Mouse (Mus musculus): ENCODE data around the gene Ankrd31. TPM values are rescaled to one million over a fixed set of nuclear protein-coding genes. Genes with fewer than 3 reads are reported as not detected.
"Not testable (repeated sequence)": the region's sequence is repeated elsewhere in the genome, so short reads cannot be mapped to it uniquely, and the experiment has no call there.

The Ankrd31 gene
- polyA plus RNA-seq, 1 experiment from 2014 or later = not detected

GRCm38 (mm10) chr13:96730116-96730515 is 18.0 kb upstream of the Ankrd31 start:
- no peaks in the 10 kb centered on the region for H3K27me3 ChIP-seq (ENCODE audit: control insufficient read depth, insufficient read depth, low read length)
- no peaks in the 10 kb centered on the region for H3K36me3 ChIP-seq (ENCODE audit: control insufficient read depth, insufficient read depth, low read length)
- WGBS = 90% methylated on average over 1 of the region's 1 CpGs
- no peaks in the 10 kb centered on the region for H3K4me1 ChIP-seq (ENCODE audit: control insufficient read depth, insufficient read depth, low read length)
- H3K27ac ChIP-seq (ENCODE audit: low read depth, low read length) = no peak overlapping the region
- H3K9ac ChIP-seq (replicated peaks; ENCODE audit: low read depth, low read length) = no peak overlapping the region
- no peak overlapping the region for H3K4me2 ChIP-seq (ENCODE audit: low read depth, low read length)
- H3K9me3 ChIP-seq (ENCODE audit: control insufficient read depth, low read length) = no peaks in the 10 kb centered on the region
- H3K4me3 ChIP-seq (ENCODE audit: low read depth, low read length) = no peak overlapping the region
- ATAC-seq (ENCODE audit: low read depth) = no peak

- H3K4me2 ChIP-seq (ENCODE audit: low read depth, low read length) = no peak overlapping the region
- ATAC-seq (ENCODE audit: low read depth) = no peak
- H3K9ac ChIP-seq (replicated peaks; ENCODE audit: low read depth, low read length) = no peak overlapping the region
- whole genome bisulfite sequencing = 30% methylated on average over 1 of the region's 1 CpGs
- no peaks in the 10 kb centered on the region for H3K36me3 ChIP-seq (ENCODE audit: control insufficient read depth, insufficient read depth, low read length)
- H3K9me3 ChIP-seq (ENCODE audit: control insufficient read depth, low read length) = no peaks in the 10 kb centered on the region
- no peaks in the 10 kb centered on the region for H3K27me3 ChIP-seq (ENCODE audit: control insufficient read depth, insufficient read depth, low read length)
- H3K4me1 ChIP-seq (ENCODE audit: control insufficient read depth, insufficient read depth, low read length) = no peaks in the 10 kb centered on the region
- no peak overlapping the region for H3K4me3 ChIP-seq (ENCODE audit: low read depth, low read length)
- no peak overlapping the region for H3K27ac ChIP-seq (ENCODE audit: low read depth, low read length)
Measured at GRCm38 (mm10) chr13:96735175-96735574, 12.9 kb upstream of the Ankrd31 start.

GRCm38 (mm10) chr13:96740159-96740558 is 7.9 kb upstream of the Ankrd31 start:
- H3K9me3 ChIP-seq (ENCODE audit: control insufficient read depth, low read length) = no peaks in the 10 kb centered on the region
- no peak overlapping the region for H3K4me2 ChIP-seq (ENCODE audit: low read depth, low read length)
- no peak overlapping the region for H3K4me3 ChIP-seq (ENCODE audit: low read depth, low read length)
- 91% methylated on average over 2 of the region's 2 CpGs for WGBS
- H3K4me1 ChIP-seq (ENCODE audit: control insufficient read depth, insufficient read depth, low read length) = no peaks in the 10 kb centered on the region
- no peak for ATAC-seq (ENCODE audit: low read depth)
- H3K27ac ChIP-seq (ENCODE audit: low read depth, low read length) = no peak overlapping the region
- no peaks in the 10 kb centered on the region for H3K27me3 ChIP-seq (ENCODE audit: control insufficient read depth, insufficient read depth, low read length)
- H3K36me3 ChIP-seq (ENCODE audit: control insufficient read depth, insufficient read depth, low read length) = no peaks in the 10 kb centered on the region
- no peak overlapping the region for H3K9ac ChIP-seq (replicated peaks; ENCODE audit: low read depth, low read length)

GRCm38 (mm10) chr13:96742871-96743270 is 5.2 kb upstream of the Ankrd31 start:
- Histone ChIP-seq H3K36me3 (ENCODE audit: control insufficient read depth, insufficient read depth, low read length) (no peaks in the 10 kb centered on the region), H3K9ac (replicated peaks; ENCODE audit: low read depth, low read length) (no peak overlapping the region), H3K4me1 (ENCODE audit: control insufficient read depth, insufficient read depth, low read length) (no peaks in the 10 kb centered on the region), H3K9me3 (ENCODE audit: control insufficient read depth, low read length) (no peaks in the 10 kb centered on the region), H3K4me2 (ENCODE audit: low read depth, low read length) (no peak overlapping the region), H3K27ac (ENCODE audit: low read depth, low read length) (no peak overlapping the region), H3K4me3 (ENCODE audit: low read depth, low read length) (no peak overlapping the region), H3K27me3 (ENCODE audit: control insufficient read depth, insufficient read depth, low read length) (no peaks in the 10 kb centered on the region)
- 92% methylated on average over 2 of the region's 2 CpGs for WGBS
- ATAC-seq (ENCODE audit: low read depth) = no peak

- H3K36me3 ChIP-seq (ENCODE audit: control insufficient read depth, insufficient read depth, low read length) = no peaks in the 10 kb centered on the region
- no peak overlapping the region for H3K9ac ChIP-seq (replicated peaks; ENCODE audit: low read depth, low read length)
- no peak for ATAC-seq (ENCODE audit: low read depth)
- WGBS = 32% methylated on average over 6 of the region's 6 CpGs
- no peaks in the 10 kb centered on the region for H3K4me1 ChIP-seq (ENCODE audit: control insufficient read depth, insufficient read depth, low read length)
- H3K27me3 ChIP-seq (ENCODE audit: control insufficient read depth, insufficient read depth, low read length) = no peaks in the 10 kb centered on the region
- H3K27ac ChIP-seq (ENCODE audit: low read depth, low read length) = no peak overlapping the region
- no peak overlapping the region for H3K4me3 ChIP-seq (ENCODE audit: low read depth, low read length)
- H3K4me2 ChIP-seq (ENCODE audit: low read depth, low read length) = no peak overlapping the region
- no peaks in the 10 kb centered on the region for H3K9me3 ChIP-seq (ENCODE audit: control insufficient read depth, low read length)
Measured at GRCm38 (mm10) chr13:96746055-96746454, 2.0 kb upstream of the Ankrd31 start.

- no peak overlapping the region for H3K4me3 ChIP-seq (ENCODE audit: low read depth, low read length)
- H3K27ac ChIP-seq (ENCODE audit: low read depth, low read length) = no peak overlapping the region
- no peaks in the 10 kb centered on the region for H3K4me1 ChIP-seq (ENCODE audit: control insufficient read depth, insufficient read depth, low read length)
- no peak overlapping the region for H3K9ac ChIP-seq (replicated peaks; ENCODE audit: low read depth, low read length)
- no peaks in the 10 kb centered on the region for H3K9me3 ChIP-seq (ENCODE audit: control insufficient read depth, low read length)
- ATAC-seq (ENCODE audit: low read depth) = no peak
- no peak overlapping the region for H3K4me2 ChIP-seq (ENCODE audit: low read depth, low read length)
- no peaks in the 10 kb centered on the region for H3K27me3 ChIP-seq (ENCODE audit: control insufficient read depth, insufficient read depth, low read length)
- WGBS = 89% methylated on average over 6 of the region's 6 CpGs
- no peaks in the 10 kb centered on the region for H3K36me3 ChIP-seq (ENCODE audit: control insufficient read depth, insufficient read depth, low read length)
Measured at GRCm38 (mm10) chr13:96749859-96750258, 1.8 kb downstream of the Ankrd31 start.

- Histone ChIP-seq H3K4me1 (ENCODE audit: control insufficient read depth, insufficient read depth, low read length) (no peaks in the 10 kb centered on the region), H3K9ac (replicated peaks; ENCODE audit: low read depth, low read length) (no peak overlapping the region), H3K4me3 (ENCODE audit: low read depth, low read length) (no peak overlapping the region), H3K9me3 (ENCODE audit: control insufficient read depth, low read length) (no peaks in the 10 kb centered on the region), H3K4me2 (ENCODE audit: low read depth, low read length) (no peak overlapping the region), H3K36me3 (ENCODE audit: control insufficient read depth, insufficient read depth, low read length) (no peaks in the 10 kb centered on the region), H3K27me3 (ENCODE audit: control insufficient read depth, insufficient read depth, low read length) (no peaks in the 10 kb centered on the region), H3K27ac (ENCODE audit: low read depth, low read length) (no peak overlapping the region)
- ATAC-seq (ENCODE audit: low read depth) = no peak
- WGBS = 95% methylated on average over 2 of the region's 2 CpGs
Measured at GRCm38 (mm10) chr13:96760848-96761247, 12.8 kb downstream of the Ankrd31 start.

GRCm38 (mm10) chr13:96786071-96786470 is 38.0 kb downstream of the Ankrd31 start:
- H3K27me3 ChIP-seq (ENCODE audit: control insufficient read depth, insufficient read depth, low read length); H3K9me3 ChIP-seq (ENCODE audit: control insufficient read depth, low read length); H3K9ac ChIP-seq (replicated peaks; ENCODE audit: low read depth, low read length); ATAC-seq (ENCODE audit: low read depth); H3K27ac ChIP-seq (ENCODE audit: low read depth, low read length); H3K4me1 ChIP-seq (ENCODE audit: control insufficient read depth, insufficient read depth, low read length); H3K4me3 ChIP-seq (ENCODE audit: low read depth, low read length); H3K36me3 ChIP-seq (ENCODE audit: control insufficient read depth, insufficient read depth, low read length); H3K4me2 ChIP-seq (ENCODE audit: low read depth, low read length): not testable (repeated sequence)
- WGBS = 87% methylated on average over 5 of the region's 5 CpGs

GRCm38 (mm10) chr13:96793451-96793850 is 45.4 kb downstream of the Ankrd31 start:
- no peaks in the 10 kb centered on the region for H3K36me3 ChIP-seq (ENCODE audit: control insufficient read depth, insufficient read depth, low read length)
- H3K9ac ChIP-seq (replicated peaks; ENCODE audit: low read depth, low read length) = no peak overlapping the region
- H3K4me3 ChIP-seq (ENCODE audit: low read depth, low read length) = no peak overlapping the region
- no peak overlapping the region for H3K27ac ChIP-seq (ENCODE audit: low read depth, low read length)
- WGBS = 94% methylated on average over 2 of the region's 2 CpGs
- no peak for ATAC-seq (ENCODE audit: low read depth)
- H3K9me3 ChIP-seq (ENCODE audit: control insufficient read depth, low read length) = no peaks in the 10 kb centered on the region
- H3K27me3 ChIP-seq (ENCODE audit: control insufficient read depth, insufficient read depth, low read length) = no peaks in the 10 kb centered on the region
- H3K4me2 ChIP-seq (ENCODE audit: low read depth, low read length) = no peak overlapping the region
- H3K4me1 ChIP-seq (ENCODE audit: control insufficient read depth, insufficient read depth, low read length) = no peaks in the 10 kb centered on the region

GRCm38 (mm10) chr13:96795301-96795700 is 47.2 kb downstream of the Ankrd31 start:
- no peak overlapping the region for H3K4me2 ChIP-seq (ENCODE audit: low read depth, low read length)
- no peaks in the 10 kb centered on the region for H3K4me1 ChIP-seq (ENCODE audit: control insufficient read depth, insufficient read depth, low read length)
- no peaks in the 10 kb centered on the region for H3K36me3 ChIP-seq (ENCODE audit: control insufficient read depth, insufficient read depth, low read length)
- H3K27ac ChIP-seq (ENCODE audit: low read depth, low read length) = no peak overlapping the region
- ATAC-seq (ENCODE audit: low read depth) = no peak
- no peak overlapping the region for H3K9ac ChIP-seq (replicated peaks; ENCODE audit: low read depth, low read length)
- H3K4me3 ChIP-seq (ENCODE audit: low read depth, low read length) = no peak overlapping the region
- 78% methylated on average over 3 of the region's 3 CpGs for WGBS
- H3K27me3 ChIP-seq (ENCODE audit: control insufficient read depth, insufficient read depth, low read length) = no peaks in the 10 kb centered on the region
- no peaks in the 10 kb centered on the region for H3K9me3 ChIP-seq (ENCODE audit: control insufficient read depth, low read length)
